Mouse (Mus musculus): ENCODE data around the gene Sppl2b. TPM values are rescaled to one million over a fixed set of nuclear protein-coding genes. Genes with fewer than 3 reads are reported as not detected.

Sppl2b gene
- polyA plus RNA-seq, 1 experiment from 2014 or later: 27.7 TPM

GRCm38 (mm10) chr10:80896581-80897485, 41.8 kb downstream of the Sppl2b start:
- no peak for DNase-seq (ENCODE audit: low spot score)

GRCm38 (mm10) chr10:80897861-80898510, 42.9 kb downstream of the Sppl2b start:
- DNase-seq (ENCODE audit: low spot score): no peak

- no peak for DNase-seq (ENCODE audit: low spot score)
Measured at GRCm38 (mm10) chr10:80899074-80899473, 44.0 kb downstream of the Sppl2b start.

- DNase-seq (ENCODE audit: low spot score): no peak
Measured at GRCm38 (mm10) chr10:80899591-80900317, 44.7 kb downstream of the Sppl2b start.

DNA sequence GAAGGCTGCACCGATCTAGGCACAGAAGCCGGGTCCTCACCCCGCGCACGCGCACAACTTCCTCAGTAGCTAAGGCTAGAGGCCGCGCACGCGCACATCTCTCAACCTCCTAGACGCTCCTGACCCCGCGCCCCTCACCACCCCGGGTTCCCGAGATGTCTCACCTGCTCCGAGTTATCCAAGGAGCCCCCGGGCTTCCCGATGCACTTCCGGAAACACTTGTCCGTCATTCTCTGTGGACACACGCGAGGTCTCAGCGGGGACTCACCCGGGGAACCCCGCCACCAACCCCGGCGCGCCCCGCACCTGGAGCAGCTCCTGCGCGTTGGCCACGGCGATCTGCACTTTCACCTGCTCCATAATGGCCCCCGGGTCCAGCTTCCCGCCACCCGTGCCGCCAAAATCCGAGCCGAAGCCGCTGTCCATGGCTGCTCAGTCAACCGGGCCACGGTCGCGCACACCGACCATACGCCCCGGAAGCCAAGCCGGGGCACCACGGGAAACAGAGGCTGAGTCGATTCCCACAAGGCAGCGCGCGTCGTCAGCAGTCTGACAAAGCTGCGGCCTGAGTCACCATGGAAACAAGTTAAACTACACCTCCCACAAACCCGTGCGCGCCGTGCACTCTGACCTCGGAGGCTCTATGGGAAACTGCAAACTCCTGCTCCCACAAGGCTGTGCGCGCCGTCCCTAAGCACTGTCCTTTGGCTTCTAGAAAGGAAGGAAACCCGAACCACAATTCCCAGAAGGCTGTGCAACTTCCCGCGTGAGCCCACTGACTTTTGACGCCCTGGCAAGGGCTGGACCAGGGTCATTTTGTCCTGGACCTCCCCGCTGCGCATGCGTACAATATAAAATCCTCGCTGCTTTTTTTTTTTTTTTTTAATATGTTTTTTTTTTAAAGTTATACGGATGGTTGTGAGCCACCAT, 45.5 kb downstream of the Sppl2b start, which contains the start of gene Timm13:
Timm13 (minus strand) TSS at position 652 of the 930 bp plus-strand sequence.
- peak; percentile 99 for DNase-seq (ENCODE audit: low spot score)

GRCm38 (mm10) chr10:80901409-80902272, 46.6 kb downstream of the Sppl2b start:
- no peak for DNase-seq (ENCODE audit: low spot score)

- no peak for DNase-seq (ENCODE audit: low spot score)
Measured at GRCm38 (mm10) chr10:80902273-80902940, 47.3 kb downstream of the Sppl2b start.

GRCm38 (mm10) chr10:80903282-80903681, 48.2 kb downstream of the Sppl2b start:
- no peak for DNase-seq (ENCODE audit: low spot score)

DNA sequence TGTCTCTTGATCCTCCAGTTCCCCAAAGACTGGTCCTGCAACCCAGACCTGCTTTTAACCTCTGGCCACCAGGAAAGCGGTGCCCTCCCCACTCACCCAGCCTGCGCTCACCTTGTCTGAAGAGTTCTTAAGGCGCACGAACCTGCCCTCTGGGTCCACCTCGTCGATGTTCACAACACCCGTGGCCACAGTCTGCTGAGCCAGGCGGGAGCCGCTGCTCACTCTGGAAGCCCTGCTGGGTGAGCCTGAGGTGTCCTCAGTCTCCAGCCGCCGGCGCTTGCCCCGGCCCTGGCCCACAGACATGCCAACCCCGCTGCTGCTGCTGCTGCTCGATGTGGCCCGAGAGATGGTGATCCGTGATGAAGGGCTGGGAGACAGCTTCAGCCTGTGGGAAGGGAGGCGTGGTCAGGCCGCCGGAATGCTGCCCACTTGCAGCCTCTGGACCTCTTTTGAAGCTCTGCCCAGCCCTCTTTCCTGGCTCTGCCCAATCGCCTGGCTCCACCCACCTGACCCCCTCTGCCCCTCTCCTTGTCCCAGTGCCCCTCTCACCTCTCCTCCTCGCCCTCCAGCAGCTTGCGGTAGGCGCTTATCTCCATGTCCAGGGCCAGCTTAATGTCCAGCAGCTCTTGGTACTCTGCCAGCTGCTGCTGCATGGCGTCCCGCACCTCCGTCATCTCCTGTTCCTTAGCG, 49.1 kb downstream of the Sppl2b start:
- DNase-seq (ENCODE audit: low spot score): no peak

DNA sequence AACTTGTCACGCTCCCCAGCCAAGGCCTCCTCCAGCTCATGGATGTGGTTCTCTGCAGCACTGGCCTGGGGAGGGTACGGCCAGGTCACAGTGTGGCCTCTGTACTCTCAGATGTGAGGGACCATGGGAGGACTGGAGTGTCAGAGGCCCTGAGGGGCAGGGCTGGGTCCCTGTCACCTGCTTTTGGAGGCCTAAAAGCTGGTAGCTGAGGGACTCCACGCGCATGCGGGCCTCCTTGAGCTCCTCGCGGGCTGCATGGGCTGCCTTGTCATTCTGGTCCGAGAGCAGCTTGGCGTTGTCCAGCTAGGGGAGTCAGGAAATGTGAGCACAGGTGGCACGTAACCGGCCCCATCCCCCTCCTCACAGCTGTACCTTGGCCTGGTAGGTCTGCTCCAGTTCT, 49.6 kb downstream of the Sppl2b start:
- no peak for DNase-seq (ENCODE audit: low spot score)

- no peak for DNase-seq (ENCODE audit: low spot score)
Measured at GRCm38 (mm10) chr10:80909375-80910162, 54.5 kb downstream of the Sppl2b start.

- no peak for DNase-seq (ENCODE audit: low spot score)
Measured at GRCm38 (mm10) chr10:80911354-80911753, 56.3 kb downstream of the Sppl2b start.

DNA sequence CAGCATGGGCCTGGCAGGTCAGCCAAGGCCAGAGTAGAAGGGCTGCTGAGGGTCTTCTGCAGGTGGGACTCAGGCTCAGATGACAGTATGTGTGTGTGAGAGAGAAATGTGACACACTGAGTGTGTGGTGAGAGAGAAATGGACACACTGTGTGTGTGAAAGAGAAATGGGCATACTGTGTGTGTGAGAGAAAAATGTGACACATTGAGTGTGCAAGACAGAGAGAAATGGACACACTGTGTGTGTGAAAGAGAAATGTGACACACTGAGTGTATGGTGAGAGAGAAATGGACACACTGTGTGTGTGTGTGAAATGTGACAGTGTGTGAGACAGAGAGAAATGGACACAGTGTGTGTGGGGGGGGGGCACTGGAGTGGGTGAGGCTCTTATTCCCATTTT, 56.8 kb downstream of the Sppl2b start:
- DNase-seq (ENCODE audit: low spot score): no peak

- DNase-seq (ENCODE audit: low spot score): no peak
Measured at GRCm38 (mm10) chr10:80913364-80914011, 58.4 kb downstream of the Sppl2b start.

- peak; percentile 79 for DNase-seq (ENCODE audit: low spot score)
Measured at GRCm38 (mm10) chr10:80914253-80914656, 59.2 kb downstream of the Sppl2b start.

GRCm38 (mm10) chr10:80915260-80915659, 60.2 kb downstream of the Sppl2b start:
- DNase-seq (ENCODE audit: low spot score): no peak

- DNase-seq (ENCODE audit: low spot score): no peak
Measured at GRCm38 (mm10) chr10:80915736-80916135, 60.7 kb downstream of the Sppl2b start.

Data from thymus, postnatal 0 days (tissue).